Mouse (Mus musculus) layer of hippocampus, adult 11-12 months (tissue): ENCODE results near the gene Ntpcr.

Source experiments
- DNase-seq: peaks from one replicate; pipeline ENCODE4 v3.0.0; 2022; ENCODE audit warnings: low spot score

Ntpcr gene

DNA sequence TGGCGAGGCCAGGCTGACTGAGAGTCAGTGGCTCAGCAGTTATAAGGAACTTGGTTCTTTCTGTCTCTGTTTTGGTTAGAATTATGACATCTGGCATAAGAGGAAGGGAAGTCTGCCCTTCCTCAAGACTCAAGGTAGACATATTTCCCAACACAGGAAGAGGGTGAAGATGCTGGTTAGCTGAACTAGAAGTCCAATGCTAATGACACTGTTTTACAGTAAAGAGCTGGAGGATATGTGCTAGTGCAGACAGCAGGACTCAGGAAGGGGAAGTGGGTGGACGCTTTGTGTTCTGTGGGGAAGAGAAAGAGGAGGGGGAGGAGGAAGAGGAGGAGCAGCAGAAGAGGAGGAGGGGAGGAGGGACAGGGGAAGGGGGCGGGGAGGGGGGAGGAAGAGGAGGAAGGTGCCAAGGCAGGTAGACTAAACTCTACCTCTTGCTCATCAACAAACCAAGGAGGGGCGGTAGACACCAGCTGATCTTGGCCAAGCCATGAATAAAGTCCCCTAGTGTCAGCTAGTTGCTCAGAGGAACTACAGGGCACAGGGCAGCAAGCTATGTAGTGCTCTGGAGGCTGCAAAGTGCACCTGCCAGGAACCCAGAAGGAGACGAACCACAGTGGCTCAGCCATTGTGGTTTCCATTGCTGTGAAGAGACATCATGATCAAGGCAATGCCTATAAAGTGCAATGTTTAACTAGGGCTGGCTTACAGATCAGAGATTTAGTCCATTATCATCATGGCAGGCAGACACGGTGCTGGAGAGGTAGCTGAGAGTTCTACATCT lies 4.5 kb upstream of the Ntpcr start:
- DNase-seq = no peak

DNA sequence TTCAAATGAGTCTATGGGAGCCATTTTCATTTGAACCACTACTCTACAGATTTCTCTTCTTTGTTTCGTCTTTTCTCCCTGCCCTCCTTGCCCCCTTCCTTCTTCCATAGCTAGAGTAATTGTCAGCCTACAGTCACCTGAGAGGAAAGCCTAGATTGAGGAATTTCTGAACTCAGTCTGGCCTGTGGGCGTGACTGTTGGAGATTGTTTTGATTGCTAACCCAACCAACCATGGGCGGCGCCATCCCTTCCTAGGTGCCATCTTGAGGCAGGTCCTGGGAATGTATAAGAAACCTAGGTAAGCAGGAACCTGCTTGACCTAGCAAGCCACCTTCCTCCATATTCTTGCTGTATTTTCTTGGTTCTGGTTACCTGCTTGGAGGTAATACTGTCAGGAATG lies 3.6 kb upstream of the Ntpcr start:
- DNase-seq = no peak

DNA sequence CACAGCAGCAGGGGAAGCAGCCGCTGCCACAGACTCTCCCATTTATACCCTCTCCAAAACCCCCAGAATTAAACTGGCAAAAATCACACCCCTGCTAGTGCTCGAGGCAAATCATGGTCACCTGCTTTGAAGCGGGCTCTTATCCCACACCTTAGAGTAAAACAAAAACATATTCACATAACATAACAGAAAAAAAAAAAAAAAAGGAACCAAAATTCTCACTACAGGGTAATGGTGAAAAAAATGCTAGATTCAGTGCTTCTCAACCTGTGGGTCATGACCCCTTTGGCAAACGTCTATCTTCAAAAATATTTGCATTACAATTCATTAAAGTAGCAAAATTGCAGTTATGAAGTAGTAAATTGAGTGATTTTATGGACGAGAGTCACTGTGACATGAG lies 2.8 kb upstream of the Ntpcr start:
- DNase-seq = no peak

DNA sequence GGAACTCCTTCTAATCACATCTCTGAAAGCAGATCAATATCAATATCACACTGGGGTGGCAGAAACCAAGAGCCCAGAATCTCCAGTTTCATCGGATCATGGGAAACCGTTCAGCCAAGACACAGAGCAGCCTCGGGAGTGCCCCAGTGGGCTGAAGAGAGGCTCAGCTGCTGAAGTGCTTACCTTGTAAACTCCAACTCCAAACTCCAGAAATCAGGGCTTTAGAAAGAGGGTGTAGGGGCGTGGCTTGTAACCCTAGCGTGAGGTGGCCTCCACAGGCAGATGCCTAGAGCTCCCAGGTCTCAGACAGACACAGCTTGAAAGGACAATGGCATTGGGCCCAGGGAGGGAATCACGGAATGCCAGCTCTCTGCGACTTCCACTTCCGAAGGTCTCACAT lies 2.0 kb upstream of the Ntpcr start:
- no peak for DNase-seq

DNA sequence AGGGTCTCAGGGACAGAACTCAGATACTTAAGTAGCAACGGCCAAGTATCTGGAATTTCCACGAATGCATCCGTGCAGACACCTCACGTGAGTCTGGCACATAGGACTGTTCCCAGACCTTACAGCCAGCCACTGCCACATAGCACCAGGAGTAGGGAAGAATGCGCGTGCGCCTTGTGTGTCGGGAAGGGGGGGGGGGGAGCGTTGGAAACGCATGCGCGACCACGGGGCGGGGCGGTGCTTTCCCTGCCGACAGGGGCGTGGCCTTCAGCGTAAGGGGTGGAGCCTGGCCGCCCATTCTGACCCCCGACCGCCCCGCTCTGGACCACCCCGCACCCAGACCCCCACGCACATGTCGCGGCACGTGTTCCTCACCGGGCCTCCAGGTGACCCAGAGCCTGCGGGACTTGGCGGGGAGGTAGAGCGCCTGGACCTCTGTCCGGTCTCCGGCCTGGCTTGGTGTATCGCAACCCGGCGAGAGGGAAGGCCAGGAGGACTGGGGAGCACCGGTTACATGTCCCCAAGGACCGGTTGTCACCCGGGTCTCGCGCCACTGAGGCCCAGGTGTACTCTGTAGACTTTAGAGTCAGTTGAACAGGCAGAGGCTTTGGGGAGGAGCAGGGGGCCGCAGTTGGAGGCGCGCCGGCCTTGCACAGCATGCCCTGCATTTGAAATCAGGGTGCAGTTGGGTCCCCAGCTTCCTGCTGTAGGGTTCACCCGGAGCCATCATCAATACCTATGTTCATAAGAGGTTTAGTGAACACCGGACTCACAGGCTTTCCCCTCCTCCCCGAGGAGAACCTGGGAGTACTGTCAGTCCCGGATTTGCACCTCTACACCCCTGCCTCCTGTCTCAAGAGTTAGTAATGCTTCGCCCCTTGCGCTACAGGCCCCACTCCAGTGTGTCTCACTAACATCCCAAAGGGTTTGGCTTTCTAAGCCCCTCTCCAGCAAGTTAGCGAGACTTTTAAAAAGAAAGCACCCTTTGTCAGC lies 4.5 kb downstream of the Ntpcr start:
- peak; percentile 86 for DNase-seq

DNA sequence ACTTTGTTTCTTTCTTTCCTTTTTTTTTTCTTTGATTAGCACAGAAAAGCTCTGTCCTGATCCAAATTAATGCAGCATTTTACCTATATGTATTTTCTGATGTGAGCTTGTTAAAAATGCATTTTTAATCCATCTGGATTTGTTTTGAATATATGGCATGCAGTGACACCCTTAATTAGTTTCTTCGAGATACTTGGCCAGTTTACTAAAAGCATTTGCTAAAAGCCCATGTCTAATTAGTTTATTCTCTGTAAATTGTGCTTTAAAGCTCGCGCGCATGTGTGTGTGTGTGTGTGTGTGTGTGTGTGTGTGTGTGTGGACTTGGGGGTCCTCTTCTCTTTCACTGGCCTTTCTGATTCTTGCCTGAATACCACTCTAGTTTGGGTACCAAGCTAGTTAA lies 9.2 kb downstream of the Ntpcr start:
- DNase-seq = no peak

DNA sequence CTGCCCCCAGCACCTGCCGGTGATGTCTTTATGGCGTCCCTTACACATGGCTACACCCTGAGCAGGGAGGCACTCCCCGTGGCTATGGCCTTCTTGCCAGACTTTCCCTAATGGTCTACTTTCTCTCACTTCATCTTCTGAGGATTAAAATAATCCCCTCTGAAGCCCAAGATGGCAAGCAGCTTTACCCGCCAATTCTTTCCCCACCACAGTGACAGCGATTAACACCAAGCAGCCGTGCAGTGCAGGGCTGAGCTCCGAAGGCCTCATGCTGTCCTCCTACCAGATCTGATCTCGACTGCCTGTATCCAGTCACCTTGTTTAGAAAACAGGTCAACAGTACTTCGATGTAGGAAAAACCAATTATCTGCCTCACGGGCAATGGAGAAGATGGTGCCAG lies 10.9 kb downstream of the Ntpcr start:
- DNase-seq = no peak

DNA sequence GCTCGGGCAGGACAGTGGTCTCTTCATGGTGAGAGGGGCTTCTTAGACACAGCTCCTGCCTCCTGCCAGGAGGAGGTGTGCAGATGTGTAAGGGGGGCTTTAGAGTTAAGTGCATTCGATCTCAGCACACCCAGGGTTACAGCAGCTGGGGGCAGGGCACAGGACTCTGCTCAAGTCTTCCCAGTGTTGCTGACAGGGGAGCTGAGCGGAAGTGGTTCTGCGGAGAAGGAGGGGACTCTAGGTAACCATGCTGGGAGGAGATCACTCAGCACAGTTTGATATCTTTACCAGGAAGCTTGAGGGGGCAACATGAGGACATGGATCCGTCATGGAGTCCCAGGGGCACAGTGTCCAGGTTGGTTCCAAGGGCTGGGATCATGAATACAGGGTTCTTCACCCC lies 11.6 kb downstream of the Ntpcr start:
- no peak for DNase-seq

DNA sequence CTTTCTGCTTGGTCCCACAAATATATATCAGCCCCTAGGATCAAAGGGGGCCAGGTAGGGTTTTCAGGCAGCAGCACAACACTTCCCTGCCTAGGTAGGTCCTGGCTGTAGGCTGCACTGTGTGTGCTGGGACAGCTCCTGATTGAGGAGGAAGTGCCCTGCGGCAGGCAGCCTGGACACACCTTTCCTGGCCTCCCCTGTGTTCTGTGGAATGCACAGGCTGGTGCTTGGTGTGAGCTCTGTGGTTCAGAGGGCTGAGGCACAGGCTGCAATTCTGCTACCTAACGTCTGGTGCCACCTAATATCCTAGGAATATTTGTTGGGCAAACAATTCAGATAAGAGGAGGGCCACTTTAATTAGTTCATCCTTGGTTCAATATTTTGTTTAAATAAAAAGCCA lies 12.1 kb downstream of the Ntpcr start:
- no peak for DNase-seq

DNA sequence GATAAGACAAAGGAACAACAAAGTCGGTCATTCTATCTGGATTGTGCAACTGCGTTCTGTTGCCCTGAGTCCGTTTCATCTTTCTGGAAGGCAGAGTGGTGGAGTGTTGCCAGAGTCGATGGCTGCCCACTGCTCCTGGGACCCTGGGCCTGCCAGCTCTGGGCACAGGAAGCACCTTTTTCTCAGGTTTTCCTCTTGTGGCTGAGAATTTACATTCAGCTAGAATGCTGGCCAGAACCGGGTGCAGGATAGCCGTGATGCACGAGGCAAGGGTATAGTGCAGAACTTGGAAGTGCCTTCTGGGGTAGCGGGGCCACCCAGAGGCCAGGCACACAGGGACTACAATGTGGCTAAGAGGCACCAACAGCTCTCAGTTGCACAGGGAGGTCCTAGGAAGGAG lies 12.6 kb downstream of the Ntpcr start:
- DNase-seq = no peak

DNA sequence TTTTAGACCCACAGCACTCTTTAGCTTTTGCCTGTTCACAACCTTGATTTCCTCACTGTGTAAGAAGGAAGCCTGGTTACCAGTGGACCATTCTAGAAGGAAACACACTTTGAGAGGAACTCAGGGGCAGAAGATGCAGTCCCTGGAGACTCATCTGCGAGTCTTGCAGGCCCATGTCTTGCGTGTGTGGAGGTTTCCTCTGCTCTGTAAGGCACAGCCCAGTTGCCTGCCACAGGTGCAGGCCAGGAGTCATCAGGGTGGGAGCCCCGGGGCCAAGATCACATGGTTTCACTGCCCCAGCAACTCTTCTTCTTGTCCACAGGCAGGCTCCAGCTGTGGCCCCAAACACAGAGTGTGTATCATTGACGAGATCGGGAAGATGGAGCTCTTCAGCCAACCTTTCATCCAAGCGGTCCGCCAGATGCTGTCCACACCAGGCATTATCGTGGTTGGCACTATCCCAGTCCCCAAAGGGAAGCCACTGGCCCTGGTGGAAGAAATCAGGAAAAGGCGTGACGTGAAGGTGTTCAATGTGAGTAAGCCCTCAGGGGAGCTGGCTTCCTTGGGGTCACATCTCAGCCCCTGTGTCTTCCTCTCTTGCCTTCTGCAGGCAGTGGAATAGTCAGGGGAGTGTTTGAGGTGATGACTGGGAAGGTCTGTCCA lies 15.3 kb downstream of the Ntpcr start:
- no peak for DNase-seq

DNA sequence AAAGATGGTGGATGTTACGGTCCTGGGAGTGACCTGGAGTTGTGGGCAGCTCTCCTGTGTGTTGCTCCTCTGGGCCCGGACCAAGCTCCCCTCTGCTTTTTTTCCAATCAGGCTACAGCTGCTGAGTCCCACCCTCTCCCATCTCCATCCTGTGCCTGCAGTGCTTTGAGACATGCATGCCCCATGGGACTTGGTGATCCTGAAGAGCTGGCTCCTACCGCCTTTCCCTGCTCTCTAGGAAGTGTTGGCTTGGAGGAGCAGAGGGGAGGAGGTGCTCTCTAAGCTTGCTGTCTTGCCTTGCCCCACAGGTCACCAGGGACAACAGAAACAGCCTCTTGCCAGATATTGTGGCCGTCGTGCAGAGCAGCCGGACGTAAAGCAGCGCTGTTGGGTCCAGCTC lies 17.6 kb downstream of the Ntpcr start:
- no peak for DNase-seq

DNA sequence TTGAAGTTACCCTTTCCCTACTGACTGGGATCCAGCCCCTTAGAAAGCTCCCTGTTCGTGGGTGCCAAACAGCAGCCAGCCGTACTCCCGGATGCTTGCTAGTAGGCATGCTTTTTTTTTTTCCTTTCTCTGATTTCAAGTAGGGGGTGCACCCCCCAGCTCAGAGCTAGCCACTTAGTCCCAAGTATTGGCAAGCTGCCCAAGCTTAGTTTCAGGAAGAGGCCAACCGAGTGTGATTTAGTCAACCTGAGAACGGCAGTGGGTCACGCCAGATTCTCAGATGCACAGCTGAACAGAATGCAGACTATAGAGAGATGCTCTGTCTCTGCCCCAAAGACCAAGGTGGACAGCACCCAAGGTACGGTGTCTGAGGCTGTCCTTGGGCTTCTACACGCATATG lies 21.1 kb downstream of the Ntpcr start:
- DNase-seq = no peak

DNA sequence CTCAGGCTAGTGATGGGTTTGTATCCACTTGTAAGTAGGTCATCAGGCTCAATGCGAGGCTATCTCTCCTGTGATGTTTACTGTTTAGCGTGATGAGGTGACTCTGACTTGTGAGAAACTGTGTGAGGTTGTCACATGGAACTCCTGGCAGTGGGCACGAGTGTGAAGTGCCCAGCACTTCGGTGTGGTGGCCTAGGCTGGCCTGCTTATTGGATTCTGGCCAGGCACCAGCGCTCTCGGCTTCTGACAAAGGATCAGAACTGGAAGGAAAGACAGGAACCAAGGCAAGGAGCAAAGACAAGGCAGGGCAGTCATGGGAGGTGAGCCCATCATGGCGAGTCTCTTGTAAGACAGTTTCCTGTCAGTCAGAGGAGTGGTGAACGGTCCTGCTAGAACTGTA lies 26.1 kb downstream of the Ntpcr start:
- DNase-seq = no peak

DNA sequence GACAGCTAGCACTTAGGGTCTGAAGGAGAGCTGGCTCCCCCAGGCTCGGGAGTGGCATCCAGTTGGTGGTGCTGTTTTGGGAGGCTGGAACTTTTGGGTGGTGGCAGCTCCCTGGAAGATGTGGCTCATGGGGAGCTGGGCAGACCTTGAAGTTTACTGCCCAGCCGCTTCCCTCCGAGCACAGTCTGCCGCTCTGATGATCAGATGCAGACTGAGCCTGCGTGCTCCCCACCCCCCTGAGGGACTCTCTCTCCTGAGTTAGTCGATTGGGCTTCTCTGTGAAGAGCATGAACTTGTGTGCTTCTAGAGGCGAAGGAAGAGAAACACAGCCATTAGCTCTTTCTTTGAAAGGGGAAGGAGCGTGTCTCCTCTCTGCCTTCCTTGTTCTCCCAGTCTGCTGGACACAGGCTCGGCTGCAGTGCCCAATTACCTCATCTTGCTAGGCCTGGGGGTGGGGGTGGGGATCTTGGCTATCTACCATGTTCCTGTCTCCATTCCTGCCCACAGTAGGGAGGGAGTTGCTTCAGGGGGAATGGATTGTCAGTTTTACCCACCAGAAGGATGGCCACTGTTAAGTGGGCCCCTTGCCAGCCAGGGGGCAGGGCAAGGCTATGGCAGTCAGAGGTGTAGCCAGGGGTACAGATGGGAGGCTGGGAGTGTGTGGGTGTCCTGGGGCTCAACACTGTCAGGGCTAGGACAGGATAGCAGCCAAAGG lies 26.8 kb downstream of the Ntpcr start:
- no peak for DNase-seq

DNA sequence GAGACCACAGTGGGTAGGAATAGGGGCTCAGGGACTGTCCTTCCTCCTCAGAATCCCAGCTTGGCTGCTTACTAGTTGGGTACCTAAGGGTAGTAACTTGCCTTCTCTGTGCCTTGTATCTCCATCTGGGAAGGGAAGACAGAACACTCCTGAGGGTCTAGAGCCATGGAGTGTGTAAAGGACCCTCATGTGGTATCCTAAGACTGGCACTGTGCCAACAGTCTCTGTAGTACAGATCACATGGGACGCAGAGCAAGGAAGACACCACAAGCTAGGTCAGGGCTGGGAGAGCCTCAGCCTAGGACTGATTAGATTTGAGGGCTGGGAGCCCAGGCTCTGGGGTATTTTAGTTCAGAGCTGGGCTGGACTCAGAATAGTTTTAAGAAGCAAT lies 27.3 kb downstream of the Ntpcr start:
- no peak for DNase-seq

DNA sequence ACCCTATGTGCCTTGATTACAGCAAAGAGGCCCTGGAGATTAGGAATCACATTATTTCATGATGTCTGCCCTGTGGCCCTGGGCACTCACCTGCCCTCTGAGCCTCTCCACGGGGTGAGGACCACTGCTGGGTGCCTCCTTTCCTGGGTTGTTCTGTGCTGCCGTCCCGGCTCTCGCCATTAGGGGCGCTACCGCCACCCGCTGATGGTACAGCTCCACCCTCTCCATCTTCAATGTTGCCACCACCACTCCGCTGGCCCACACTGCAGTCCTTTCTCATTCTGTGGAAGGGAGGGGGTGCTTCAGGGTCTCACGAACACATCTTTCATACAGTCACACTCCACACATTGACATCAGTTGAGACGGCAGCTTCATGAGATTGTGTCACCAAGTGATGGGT lies 29.3 kb downstream of the Ntpcr start:
- no peak for DNase-seq

DNA sequence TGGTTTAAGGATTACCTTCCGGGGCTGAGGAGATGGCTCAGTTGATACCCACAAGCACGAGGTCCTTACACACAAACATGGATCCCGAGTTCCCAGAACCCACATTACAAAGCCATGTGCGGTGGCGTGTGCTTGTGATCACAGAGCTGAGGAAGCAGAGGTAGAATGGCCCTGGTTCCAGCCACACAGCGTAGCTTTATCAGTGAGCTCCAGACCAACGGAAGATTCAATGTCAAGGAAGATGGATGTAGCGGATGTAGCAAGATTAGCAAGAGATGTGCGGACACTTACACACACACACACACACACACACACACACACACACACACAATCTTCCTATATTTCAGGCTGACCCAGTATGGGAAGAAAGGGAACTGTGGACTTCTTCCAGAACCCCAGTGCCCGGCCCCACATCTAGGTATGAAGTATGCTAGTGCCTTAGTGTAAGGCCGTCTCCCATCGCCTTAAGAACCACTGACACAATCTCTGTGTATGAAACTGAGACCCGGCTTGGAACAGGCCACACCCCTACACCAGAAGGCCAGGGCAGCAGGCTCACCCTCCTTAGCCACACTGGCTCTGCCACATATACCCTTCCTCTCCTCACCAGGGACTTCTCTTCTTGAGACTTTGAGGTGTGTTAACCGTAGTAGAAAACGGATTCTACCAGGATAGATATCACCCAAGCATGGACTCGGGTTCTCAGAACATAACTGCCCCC lies 33.5 kb downstream of the Ntpcr start:
- no peak for DNase-seq

DNA sequence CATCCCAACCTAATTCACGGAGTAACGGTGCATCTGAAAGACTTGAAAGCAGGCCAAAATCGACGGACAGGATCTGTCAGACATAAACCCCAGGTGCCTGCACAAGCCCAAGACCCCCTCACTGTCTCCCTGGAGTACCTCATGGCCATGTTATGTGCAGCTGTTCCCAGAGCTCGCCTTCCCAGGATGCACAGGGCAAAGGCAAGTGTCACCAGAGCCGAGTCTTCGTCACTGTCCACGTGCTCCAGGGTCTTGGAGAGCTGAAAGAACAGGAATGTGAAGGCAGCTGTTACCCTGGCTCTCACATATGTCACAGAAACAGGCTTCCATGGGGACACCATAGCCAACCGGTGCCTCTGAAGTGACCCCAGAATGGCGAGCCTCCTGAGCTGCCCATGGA lies 38.3 kb downstream of the Ntpcr start:
- no peak for DNase-seq

DNA sequence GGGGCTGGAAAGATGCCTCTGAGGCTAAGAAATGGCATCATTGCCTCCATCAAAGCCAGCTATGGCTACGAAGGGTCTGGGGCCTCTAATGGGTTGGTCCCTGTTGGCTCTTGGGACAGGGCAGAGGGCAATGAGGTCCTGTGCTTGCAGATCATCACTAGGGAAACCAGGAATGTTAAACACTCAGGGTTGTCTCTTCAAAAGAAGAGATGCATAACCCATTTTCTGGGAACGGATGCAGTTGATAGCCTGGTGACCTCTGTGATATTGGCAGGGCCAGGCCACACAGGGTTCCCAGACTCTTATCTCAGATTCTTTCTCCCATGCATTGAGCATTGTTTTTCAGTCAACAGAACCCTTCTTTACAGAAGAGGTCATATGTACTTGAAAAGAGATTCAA lies 42.5 kb downstream of the Ntpcr start:
- no peak for DNase-seq

DNA sequence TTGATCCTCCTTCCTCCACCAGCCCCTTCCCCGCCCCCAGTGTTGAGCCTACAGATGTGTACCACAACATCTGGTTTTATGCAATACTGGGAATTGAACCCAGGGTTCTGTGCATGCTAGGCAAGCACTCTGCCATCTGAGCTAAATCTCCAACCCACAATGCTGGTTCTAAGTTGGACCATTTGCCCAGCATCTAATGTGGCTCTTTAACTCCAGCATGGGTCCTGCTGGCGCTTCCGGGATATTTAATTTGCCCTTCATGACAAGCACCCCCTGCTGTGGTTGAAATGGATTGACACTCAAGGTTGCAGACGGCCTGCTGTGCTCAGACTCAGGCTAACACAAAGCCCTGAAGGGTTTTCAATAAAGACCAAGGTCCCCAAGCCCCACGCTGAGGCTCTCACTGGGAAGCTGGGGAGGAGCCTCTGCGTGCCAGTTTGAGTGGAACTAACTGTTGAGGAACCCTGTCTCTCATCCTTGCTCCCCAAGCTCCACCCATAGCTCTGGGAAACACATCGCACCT lies 43.6 kb downstream of the Ntpcr start:
- DNase-seq = no peak
